Mouse (Mus musculus): ENCODE data around the gene Raver1. TPM values are rescaled to one million over a fixed set of nuclear protein-coding genes. Genes with fewer than 3 reads are reported as not detected.

Raver1 gene
- 68.7 and 74.2 TPM in 2 replicates for polyA plus RNA-seq (2014; fragmentation: Nextera tagmentation; extraction: Ambion mirVana)

GRCm38 (mm10) chr9:21091707-21092320 is at the start of gene Raver1, which contains the start of gene Gm38431:
Gene Raver1, minus strand, starts transcription at chr9:21092008.
Gene Gm38431, minus strand, starts transcription at chr9:21091997.
- peaks cover 28% of the 10 kb centered on the region for H3K36me3 ChIP-seq (ENCODE audit: control insufficient read depth, insufficient read depth, low read length)
- peak within 1 kb of the TSS; percentile 71 for H3K4me3 ChIP-seq (ENCODE audit: low read depth, low read length)
- no peaks in the 10 kb centered on the region for H3K27me3 ChIP-seq (ENCODE audit: control insufficient read depth, insufficient read depth, low read length)
- H3K9me3 ChIP-seq (ENCODE audit: control insufficient read depth, low read depth, low read length) = no peaks in the 10 kb centered on the region
- peak within 1 kb of the TSS; percentile 89 for H3K27ac ChIP-seq (ENCODE audit: low read length)
- peak within 1 kb of the TSS; percentile 88 for H3K4me2 ChIP-seq (replicated peaks; ENCODE audit: low read depth, low read length)
- peak; percentile 99 for ATAC-seq (ENCODE audit: insufficient number of reproducible peaks, insufficient read depth, low FRiP score, low read depth)
- peak within 1 kb of the TSS; percentile 71 for H3K9ac ChIP-seq (replicated peaks; ENCODE audit: low read depth, low read length)
- WGBS = under 1% methylated on average over 54 of the region's 54 CpGs
- peaks cover 9% of the 10 kb centered on the region for H3K4me1 ChIP-seq (ENCODE audit: control insufficient read depth, insufficient read depth, low read length)

- no peaks in the 10 kb centered on the region for H3K9me3 ChIP-seq (ENCODE audit: control insufficient read depth, low read depth, low read length)
- ATAC-seq (ENCODE audit: insufficient number of reproducible peaks, insufficient read depth, low FRiP score, low read depth) = no peak
- H3K4me2 ChIP-seq (replicated peaks; ENCODE audit: low read depth, low read length) = no peak overlapping the region
- H3K36me3 ChIP-seq (ENCODE audit: control insufficient read depth, insufficient read depth, low read length) = peaks cover 54% of the 10 kb centered on the region
- H3K4me1 ChIP-seq (ENCODE audit: control insufficient read depth, insufficient read depth, low read length) = no peaks in the 10 kb centered on the region
- 68% methylated on average over 4 of the region's 4 CpGs for WGBS
- no peaks in the 10 kb centered on the region for H3K27me3 ChIP-seq (ENCODE audit: control insufficient read depth, insufficient read depth, low read length)
- H3K27ac ChIP-seq (ENCODE audit: low read length) = no peak overlapping the region
- no peak overlapping the region for H3K4me3 ChIP-seq (ENCODE audit: low read depth, low read length)
- no peak overlapping the region for H3K9ac ChIP-seq (replicated peaks; ENCODE audit: low read depth, low read length)
Measured at GRCm38 (mm10) chr9:21138386-21138785, 46.6 kb upstream of the Raver1 start.

GRCm38 (mm10) chr9:21137229-21137628 is 45.4 kb upstream of the Raver1 start:
- Histone ChIP-seq H3K4me1 (ENCODE audit: control insufficient read depth, insufficient read depth, low read length) (no peaks in the 10 kb centered on the region), H3K4me2 (replicated peaks; ENCODE audit: low read depth, low read length) (no peak overlapping the region), H3K27ac (ENCODE audit: low read length) (no peak overlapping the region), H3K27me3 (ENCODE audit: control insufficient read depth, insufficient read depth, low read length) (no peaks in the 10 kb centered on the region), H3K9me3 (ENCODE audit: control insufficient read depth, low read depth, low read length) (no peaks in the 10 kb centered on the region), H3K9ac (replicated peaks; ENCODE audit: low read depth, low read length) (no peak overlapping the region), H3K4me3 (ENCODE audit: low read depth, low read length) (no peak overlapping the region), H3K36me3 (ENCODE audit: control insufficient read depth, insufficient read depth, low read length) (peaks cover 43% of the 10 kb centered on the region)
- 54% methylated on average over 3 of the region's 3 CpGs for WGBS
- ATAC-seq (ENCODE audit: insufficient number of reproducible peaks, insufficient read depth, low FRiP score, low read depth) = no peak

- 77% methylated on average over 6 of the region's 6 CpGs for WGBS
- Histone ChIP-seq H3K9me3 (ENCODE audit: control insufficient read depth, low read depth, low read length) (no peaks in the 10 kb centered on the region), H3K4me2 (replicated peaks; ENCODE audit: low read depth, low read length) (no peak overlapping the region)
Measured at GRCm38 (mm10) chr9:21136401-21136800, 44.6 kb upstream of the Raver1 start.

GRCm38 (mm10) chr9:21135941-21136381 is 44.2 kb upstream of the Raver1 start:
- Histone ChIP-seq H3K4me1 (ENCODE audit: control insufficient read depth, insufficient read depth, low read length) (no peaks in the 10 kb centered on the region), H3K4me3 (ENCODE audit: low read depth, low read length) (no peak overlapping the region), H3K36me3 (ENCODE audit: control insufficient read depth, insufficient read depth, low read length) (peaks cover 30% of the 10 kb centered on the region), H3K9me3 (ENCODE audit: control insufficient read depth, low read depth, low read length) (no peaks in the 10 kb centered on the region), H3K27ac (ENCODE audit: low read length) (no peak overlapping the region), H3K9ac (replicated peaks; ENCODE audit: low read depth, low read length) (no peak overlapping the region), H3K4me2 (replicated peaks; ENCODE audit: low read depth, low read length) (no peak overlapping the region), H3K27me3 (ENCODE audit: control insufficient read depth, insufficient read depth, low read length) (no peaks in the 10 kb centered on the region)
- 47% methylated on average over 1 of the region's 1 CpGs for WGBS
- ATAC-seq (ENCODE audit: insufficient number of reproducible peaks, insufficient read depth, low FRiP score, low read depth) = no peak

More at GRCm38 (mm10) chr9:21136401-21136800, 44.6 kb upstream of the Raver1 start:
- Histone ChIP-seq H3K27ac (ENCODE audit: low read length) (no peak overlapping the region), H3K36me3 (ENCODE audit: control insufficient read depth, insufficient read depth, low read length) (peaks cover 35% of the 10 kb centered on the region), H3K4me3 (ENCODE audit: low read depth, low read length) (no peak overlapping the region), H3K9ac (replicated peaks; ENCODE audit: low read depth, low read length) (no peak overlapping the region), H3K27me3 (ENCODE audit: control insufficient read depth, insufficient read depth, low read length) (no peaks in the 10 kb centered on the region), H3K4me1 (ENCODE audit: control insufficient read depth, insufficient read depth, low read length) (no peaks in the 10 kb centered on the region)
- no peak for ATAC-seq (ENCODE audit: insufficient number of reproducible peaks, insufficient read depth, low FRiP score, low read depth)

GRCm38 (mm10) chr9:21135329-21135890 is 43.6 kb upstream of the Raver1 start:
- Histone ChIP-seq H3K4me1 (ENCODE audit: control insufficient read depth, insufficient read depth, low read length) (peaks cover 2% of the 10 kb centered on the region; the same call in 1 of the 2 replicates), H3K4me2 (replicated peaks; ENCODE audit: low read depth, low read length) (no peak overlapping the region), H3K9ac (replicated peaks; ENCODE audit: low read depth, low read length) (no peak overlapping the region), H3K27ac (ENCODE audit: low read length) (no peak overlapping the region), H3K36me3 (ENCODE audit: control insufficient read depth, insufficient read depth, low read length) (peaks cover 25% of the 10 kb centered on the region), H3K9me3 (ENCODE audit: control insufficient read depth, low read depth, low read length) (no peaks in the 10 kb centered on the region), H3K27me3 (ENCODE audit: control insufficient read depth, insufficient read depth, low read length) (no peaks in the 10 kb centered on the region), H3K4me3 (ENCODE audit: low read depth, low read length) (no peak overlapping the region)
- 75% methylated on average over 4 of the region's 4 CpGs for WGBS
- ATAC-seq (ENCODE audit: insufficient number of reproducible peaks, insufficient read depth, low FRiP score, low read depth) = no peak

- Histone ChIP-seq H3K4me1 (ENCODE audit: control insufficient read depth, insufficient read depth, low read length) (peaks cover 5% of the 10 kb centered on the region; the same call in 1 of the 2 replicates), H3K27me3 (ENCODE audit: control insufficient read depth, insufficient read depth, low read length) (no peaks in the 10 kb centered on the region), H3K9ac (replicated peaks; ENCODE audit: low read depth, low read length) (no peak overlapping the region), H3K4me2 (replicated peaks; ENCODE audit: low read depth, low read length) (no peak overlapping the region), H3K27ac (ENCODE audit: low read length) (no peak overlapping the region), H3K9me3 (ENCODE audit: control insufficient read depth, low read depth, low read length) (no peaks in the 10 kb centered on the region), H3K36me3 (ENCODE audit: control insufficient read depth, insufficient read depth, low read length) (peaks cover 19% of the 10 kb centered on the region), H3K4me3 (ENCODE audit: low read depth, low read length) (no peak overlapping the region)
- WGBS = 77% methylated on average over 9 of the region's 9 CpGs
- ATAC-seq (ENCODE audit: insufficient number of reproducible peaks, insufficient read depth, low FRiP score, low read depth) = no peak
Measured at GRCm38 (mm10) chr9:21134595-21135328, 43.0 kb upstream of the Raver1 start.

GRCm38 (mm10) chr9:21133064-21133707 is 41.4 kb upstream of the Raver1 start:
- H3K27ac ChIP-seq (ENCODE audit: low read length) = no peak overlapping the region
- H3K9ac ChIP-seq (replicated peaks; ENCODE audit: low read depth, low read length) = no peak overlapping the region
- no peak overlapping the region for H3K4me3 ChIP-seq (ENCODE audit: low read depth, low read length)
- peaks cover 5% of the 10 kb centered on the region; the same call in 1 of the 2 replicates for H3K4me1 ChIP-seq (ENCODE audit: control insufficient read depth, insufficient read depth, low read length)
- 79% methylated on average over 9 of the region's 9 CpGs for WGBS
- H3K4me2 ChIP-seq (replicated peaks; ENCODE audit: low read depth, low read length) = no peak overlapping the region
- no peaks in the 10 kb centered on the region for H3K9me3 ChIP-seq (ENCODE audit: control insufficient read depth, low read depth, low read length)
- no peaks in the 10 kb centered on the region for H3K27me3 ChIP-seq (ENCODE audit: control insufficient read depth, insufficient read depth, low read length)
- peaks cover 8% of the 10 kb centered on the region; the same call in 1 of the 2 replicates for H3K36me3 ChIP-seq (ENCODE audit: control insufficient read depth, insufficient read depth, low read length)
- ATAC-seq (ENCODE audit: insufficient number of reproducible peaks, insufficient read depth, low FRiP score, low read depth) = no peak
